Mouse (Mus musculus) Patski (cell line): ENCODE results near the gene Nalcn. TPM values are rescaled to one million over a fixed set of nuclear protein-coding genes. Genes with fewer than 3 reads are reported as not detected.
A peak's percentile ranks its signal among the peaks of the same experiment; 100 is the strongest.
"Not testable (repeated sequence)": the region's sequence is repeated elsewhere in the genome, so short reads cannot be mapped to it uniquely, and the experiment has no call there.

ENCODE experiments used
- ATAC-seq: fragments of 100-300 bp; one replicate; pipeline ENCODE4 v1.8.0; 2021
- CTCF ChIA-PET: fragments of 350-600 bp; sonication (Branson Sonifier 250); formaldehyde crosslinking; loops from one replicate; lab custom pipeline; 2022; ENCODE audit warnings: inconsistent platforms; lab: Charles Lee
- POLR2A ChIA-PET: fragments of 350-600 bp; sonication (Branson Sonifier 250); formaldehyde crosslinking; loops from one replicate; lab custom pipeline; 2022; ENCODE audit warnings: antibody characterized with exemption, inconsistent platforms; lab: Charles Lee
- DNase-seq: peaks from one replicate; pipeline ENCODE4 v3.0.0-alpha.2; 2011; ENCODE audit warnings: low read depth, low spot score
- H3K27me3 ChIP-seq: fragments of 371-371 bp; one replicate; pipeline ENCODE4 v1.5.1; 2021
- CTCF ChIP-seq: fragments of 100-300 bp; IDR thresholded peaks from one replicate; pipeline ENCODE4 v1.5.1; 2021
- in situ Hi-C: fragments of 300-500 bp; cut with MboI; formaldehyde crosslinking; loops from 3 replicates; pipeline ENCODE4 v1.11.1; 2018; ENCODE audit warnings: low pct_unique_long_range_greater_than_20kb, mixed read lengths
- polyA plus RNA-seq: library from polyadenylated mRNA; unstranded; gene quantifications from one replicate; pipeline ENCODE4 v1.2.3, GENCODE M21; 2021

Gene Nalcn
- polyA plus RNA-seq: 0.04 TPM

DNA sequence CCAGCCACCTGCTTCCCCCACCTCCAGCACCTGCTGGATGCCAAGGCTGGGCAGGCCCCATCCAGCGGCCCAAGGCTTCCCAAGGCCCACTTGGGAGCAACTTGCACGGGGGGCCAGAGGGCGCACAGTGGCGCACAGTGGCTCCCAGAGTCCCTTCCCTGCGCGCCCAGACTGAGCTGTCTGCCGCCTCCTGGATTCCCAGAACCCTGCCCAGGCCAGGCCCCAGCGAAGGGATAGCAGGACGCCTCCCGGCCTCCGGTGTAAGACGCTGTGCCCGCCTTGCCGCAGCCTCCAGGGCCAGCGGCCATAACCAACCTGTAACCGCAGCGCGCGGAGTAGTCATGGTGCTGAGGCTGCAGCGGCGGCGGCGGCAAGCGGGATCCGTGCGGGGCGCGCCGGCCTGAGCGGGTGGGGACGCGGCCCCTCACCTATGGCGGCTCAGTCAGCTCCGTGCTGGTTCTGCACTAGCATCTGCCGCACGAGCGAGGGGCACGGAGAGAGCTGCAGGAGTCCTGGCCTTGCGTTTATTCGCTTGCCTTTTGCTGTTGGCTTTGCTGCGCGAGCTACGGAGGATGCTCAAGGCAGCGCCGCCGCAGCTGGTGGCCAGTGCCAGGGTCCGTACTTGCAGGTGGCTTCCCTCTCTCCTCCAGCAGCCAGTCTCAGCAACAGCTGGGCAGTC, at the start of gene Nalcn:
Gene Nalcn (minus strand): TSS at position 644 of the 679 bp plus-strand sequence.
- ChIA-PET CTCF (no interaction called here), POLR2A (no interaction called here)
- in situ Hi-C loops: no loop called here
- peaks cover 15% of the 10 kb centered on the region for H3K27me3 ChIP-seq
- no peak for ATAC-seq
- TF ChIP-seq CTCF: no peak
- no peak for DNase-seq

DNA sequence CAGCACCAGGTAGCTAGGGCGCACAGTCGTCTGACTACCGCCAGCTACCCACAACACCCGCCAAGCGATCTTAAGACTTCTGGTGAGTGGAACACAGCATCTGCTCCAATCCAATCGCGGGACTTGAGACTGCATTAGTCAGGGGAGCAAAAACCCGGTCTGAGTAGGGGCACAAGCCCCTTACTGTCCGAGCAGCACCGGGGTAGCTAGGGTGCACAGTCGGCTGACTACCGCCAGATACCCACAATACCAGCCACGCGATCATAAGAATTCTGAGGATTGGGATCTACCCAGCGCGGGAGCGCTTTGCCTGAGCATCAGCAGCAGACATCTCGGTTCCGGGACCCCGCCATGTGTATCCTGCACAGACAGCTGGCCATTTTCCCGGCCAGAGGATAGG, 44.1 kb upstream of the Nalcn start:
- ATAC-seq, H3K27me3 ChIP-seq, in situ Hi-C loops, DNase-seq, POLR2A ChIA-PET, CTCF ChIA-PET: not testable (repeated sequence)

GRCm38 (mm10) chr14:123664451-123664850, 37.5 kb upstream of the Nalcn start:
- ChIA-PET CTCF (no interaction called here), POLR2A (no interaction called here)
- ATAC-seq: no peak
- H3K27me3 ChIP-seq: no peaks in the 10 kb centered on the region
- DNase-seq: no peak
- in situ Hi-C loops: no loop called here
- TF ChIP-seq CTCF: no peak

DNA sequence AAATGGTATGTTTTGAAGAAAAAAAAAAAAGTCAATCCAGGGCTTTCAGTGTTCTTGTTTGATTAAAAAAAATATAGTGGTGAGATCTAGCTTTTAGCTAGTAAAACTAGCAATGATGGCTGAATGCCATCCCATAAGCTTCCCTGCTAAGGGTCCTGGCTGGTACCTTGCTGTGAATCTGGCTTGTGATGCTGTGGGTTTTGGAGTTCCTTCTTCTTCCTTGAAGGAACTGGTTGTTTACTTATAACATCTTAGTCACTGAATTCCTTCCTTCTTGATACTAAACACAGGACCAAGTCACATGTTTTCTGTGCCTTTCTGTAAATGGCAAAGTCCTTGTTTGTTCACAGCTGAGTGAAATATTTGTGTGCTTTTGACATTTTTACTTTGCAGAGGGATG, 36.3 kb upstream of the Nalcn start:
- no peaks in the 10 kb centered on the region for H3K27me3 ChIP-seq
- CTCF ChIA-PET: no interaction called here
- ATAC-seq (no peak), DNase-seq (no peak)
- TF ChIP-seq CTCF: no peak
- POLR2A ChIA-PET: no interaction called here
- in situ Hi-C loops: no loop called here

DNA sequence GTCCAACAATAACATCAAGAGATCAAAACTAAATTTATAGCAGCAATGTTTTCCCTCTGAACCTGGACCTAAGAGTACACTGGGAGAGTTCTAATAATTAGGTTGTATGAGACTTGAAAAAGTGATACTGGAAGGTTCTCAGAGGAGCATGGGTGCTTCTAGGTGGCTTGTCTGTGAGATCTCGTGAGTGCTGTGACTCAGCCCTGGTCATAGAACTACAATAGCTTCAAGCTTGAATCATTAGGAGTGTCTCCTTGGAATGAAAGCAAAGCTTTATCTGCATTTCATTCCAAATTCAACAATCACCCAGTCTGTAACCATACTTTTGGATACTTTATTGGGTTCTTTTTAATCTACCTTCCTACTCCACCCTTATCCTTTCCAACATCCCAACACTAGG, 35.4 kb upstream of the Nalcn start:
- H3K27me3 ChIP-seq: no peaks in the 10 kb centered on the region
- ChIA-PET POLR2A (no interaction called here), CTCF (no interaction called here)
- in situ Hi-C loops: no loop called here
- DNase-seq: no peak
- no peak for TF ChIP-seq CTCF
- ATAC-seq: no peak

- no peak for DNase-seq
- no peak for ATAC-seq
- POLR2A ChIA-PET: no interaction called here
- in situ Hi-C loops: no loop called here
- peak; percentile 47 for TF ChIP-seq CTCF
- no peaks in the 10 kb centered on the region for H3K27me3 ChIP-seq
- CTCF ChIA-PET: interaction anchor here (1.1 kb wide), 1 partner anchor 289 kb away, joined by 3 read pairs; no protein-coding TSS in a partner anchor
Measured at GRCm38 (mm10) chr14:123661091-123661491, 34.1 kb upstream of the Nalcn start.

GRCm38 (mm10) chr14:123659921-123660385, 33.0 kb upstream of the Nalcn start, which contains the start of gene Itgbl1:
Itgbl1 (plus strand) TSS chr14:123659971.
- ATAC-seq: no peak
- DNase-seq: no peak
- ChIA-PET CTCF (interaction anchor here (1.1 kb wide), 1 partner anchor 287 kb away, joined by 3 read pairs; no protein-coding TSS in a partner anchor), POLR2A (no interaction called here)
- in situ Hi-C loops: no loop called here
- no peaks in the 10 kb centered on the region for H3K27me3 ChIP-seq
- no peak for TF ChIP-seq CTCF

- CTCF ChIA-PET: no interaction called here
- no peak for TF ChIP-seq CTCF
- POLR2A ChIA-PET: no interaction called here
- DNase-seq (no peak), ATAC-seq (no peak)
- in situ Hi-C loops: no loop called here
- H3K27me3 ChIP-seq: peaks cover 15% of the 10 kb centered on the region
Measured at GRCm38 (mm10) chr14:123627180-123627562, 227 bp upstream of the Nalcn start.

DNA sequence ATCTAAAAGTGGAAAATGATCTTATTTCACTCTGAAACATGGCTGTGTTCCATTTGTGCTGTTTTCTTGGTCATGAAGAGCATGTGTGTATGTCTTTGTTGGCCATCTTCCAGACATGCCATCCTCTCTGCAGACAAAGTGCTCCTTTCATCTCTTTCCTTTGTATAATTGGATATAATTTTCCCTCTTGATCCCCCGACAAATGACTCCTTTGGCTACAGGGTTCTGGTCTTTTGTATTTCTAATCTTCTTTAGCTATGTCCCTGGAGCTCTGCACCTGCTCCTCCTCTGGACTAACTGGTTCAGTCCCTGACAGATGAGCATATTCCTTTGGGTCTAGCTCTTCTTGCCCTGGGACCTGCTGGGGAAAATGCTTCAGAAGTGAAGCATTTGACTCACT, 4.0 kb downstream of the Nalcn start:
- in situ Hi-C loops: no loop called here
- DNase-seq (no peak), ATAC-seq (no peak)
- ChIA-PET CTCF (no interaction called here), POLR2A (no interaction called here)
- peaks cover 11% of the 10 kb centered on the region for H3K27me3 ChIP-seq
- TF ChIP-seq CTCF: no peak

- ChIA-PET POLR2A (no interaction called here), CTCF (no interaction called here)
- no peak for ATAC-seq
- TF ChIP-seq CTCF: no peak
- DNase-seq: no peak
- peaks cover 24% of the 10 kb centered on the region for H3K27me3 ChIP-seq
- in situ Hi-C loops: no loop called here
Measured at GRCm38 (mm10) chr14:123595265-123595664, 31.7 kb downstream of the Nalcn start.

DNA sequence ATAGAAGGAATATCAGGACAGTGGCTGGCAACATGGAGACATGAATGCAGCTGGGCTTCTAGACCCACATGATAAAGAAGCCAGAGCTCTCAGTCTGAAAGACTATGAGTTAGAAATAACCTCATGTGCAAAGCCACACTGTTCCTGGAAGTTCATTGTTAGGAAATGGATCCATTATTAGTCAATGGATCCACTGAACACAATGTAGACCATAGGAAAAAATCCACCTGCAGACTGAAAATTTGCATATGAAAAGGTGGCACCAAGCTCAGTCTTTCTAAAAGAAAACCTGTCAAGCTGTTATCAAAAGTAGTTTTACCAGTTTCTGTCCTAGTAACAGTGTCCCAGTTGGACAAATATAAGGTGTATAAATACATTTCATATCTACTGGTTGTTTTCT, 39.5 kb downstream of the Nalcn start:
- DNase-seq: no peak
- peaks cover 3% of the 10 kb centered on the region for H3K27me3 ChIP-seq
- ChIA-PET CTCF (no interaction called here), POLR2A (no interaction called here)
- ATAC-seq: no peak
- in situ Hi-C loops: no loop called here
- TF ChIP-seq CTCF: no peak
